Mouse (Mus musculus) heart, embryonic 14.5 days (tissue): ENCODE results near the gene Fxyd3. TPM values are rescaled to one million over a fixed set of nuclear protein-coding genes. Genes with fewer than 3 reads are reported as not detected.
A peak's percentile ranks its signal among the peaks of the same experiment; 100 is the strongest.

Experiments used
- ATAC-seq: fragments of 200-750 bp; cut with Nextera tagmentation; 2 replicates; pipeline ENCODE4 v1.8.0; 2017; ENCODE audit warnings: low read depth, moderate TSS enrichment; ENCODE audit not compliant: insufficient number of reproducible peaks, insufficient read depth, low FRiP score
- H3K27ac ChIP-seq, 2 experiments: fragments of 200-500 bp in 1 of 2; fragments of 300-500 bp in 1 of 2; sonication (generic) in 1 of 2; replicated peaks in 1 of 2; 2 replicates each; pipeline ENCODE4 v1.5.1; 2012 to 2014; ENCODE audit warnings: low read depth in 2 of 2, low read length in 2 of 2, control low read depth in 1 of 2, mild to moderate bottlenecking in 1 of 2, mixed read lengths in 1 of 2; ENCODE audit not compliant: control insufficient read depth in 1 of 2, insufficient read depth in 1 of 2
- H3K27me3 ChIP-seq: fragments of 300-500 bp; sonication (generic); 2 replicates; pipeline ENCODE4 v1.6.1; 2014; ENCODE audit warnings: mild to moderate bottlenecking, low read length, control low read depth; ENCODE audit not compliant: control insufficient read depth, insufficient read depth
- H3K36me3 ChIP-seq: fragments of 300-500 bp; sonication (generic); 2 replicates; pipeline ENCODE4 v1.6.1; 2014; ENCODE audit warnings: mild to moderate bottlenecking, control low read depth, low read length, mixed read lengths; ENCODE audit not compliant: control insufficient read depth, insufficient read depth
- H3K4me1 ChIP-seq, 2 experiments: fragments of 200-500 bp in 1 of 2; fragments of 300-500 bp in 1 of 2; sonication (generic) in 1 of 2; 2 replicates each; pipeline ENCODE4 v1.6.1; 2012 to 2014; ENCODE audit warnings: low read length in 2 of 2, control low read depth in 1 of 2, mixed read lengths in 1 of 2; ENCODE audit not compliant: control insufficient read depth in 2 of 2, insufficient read depth in 2 of 2
- H3K4me2 ChIP-seq: fragments of 300-500 bp; sonication (generic); 2 replicates; pipeline ENCODE4 v1.6.1; 2014; ENCODE audit warnings: mild to moderate bottlenecking, low read length
- H3K4me3 ChIP-seq, 2 experiments: fragments of 200-500 bp in 1 of 2; fragments of 300-500 bp in 1 of 2; sonication (generic) in 1 of 2; 2 replicates each; pipeline ENCODE4 v1.5.1; 2012 to 2014; ENCODE audit warnings: low read length in 2 of 2, mild to moderate bottlenecking in 2 of 2, control low read depth in 1 of 2, low read depth in 1 of 2, moderate library complexity in 1 of 2; ENCODE audit not compliant: control insufficient read depth in 1 of 2, insufficient read depth in 1 of 2
- H3K9ac ChIP-seq: fragments of 300-500 bp; sonication (generic); 2 replicates; pipeline ENCODE4 v1.6.1; 2014; ENCODE audit warnings: mild to moderate bottlenecking, low read length
- H3K9me3 ChIP-seq: fragments of 300-500 bp; sonication (generic); 2 replicates; pipeline ENCODE4 v1.6.1; 2016; ENCODE audit warnings: low read length, control low read depth; ENCODE audit not compliant: control insufficient read depth
- WGBS: fragments of 180-500 bp; shearing (Covaris S2); extraction: QIAGEN DNeasy Blood & Tissue Kit; methylation state at CpG from one replicate; pipeline ENCODE4 v1.1.7; 2014; 5-methylcytosine and 5-hydroxymethylcytosine counted together
- polyA plus RNA-seq: library from polyadenylated mRNA; unstranded; fragments of >200 nt; fragmentation: Nextera tagmentation; extraction: Ambion mirVana; gene quantifications from 2 replicates; pipeline ENCODE4 v1.2.1, GENCODE M21; 2014

The Fxyd3 gene
- polyA plus RNA-seq, 1 experiment from 2014 or later: 0.82 TPM

GRCm38 (mm10) chr7:31058211-31058610 lies 18.3 kb downstream of the Fxyd3 start:
- Histone ChIP-seq H3K36me3 (no peaks in the 10 kb centered on the region), H3K9me3 (no peaks in the 10 kb centered on the region), H3K4me2 (no peak overlapping the region), H3K27ac (no peak overlapping the region), H3K27me3 (no peaks in the 10 kb centered on the region), H3K4me1 (peaks cover 18 to 19% of the 10 kb centered on the region in 2 experiments; a peak in 3 of 4 replicates), H3K4me3 (no peak overlapping the region), H3K9ac (no peak overlapping the region)
- 77% methylated on average over 6 of the region's 6 CpGs for WGBS
- ATAC-seq: no peak

- Histone ChIP-seq H3K9me3 (no peaks in the 10 kb centered on the region), H3K4me1 (peaks cover 22 to 23% of the 10 kb centered on the region in 2 experiments; a peak in 3 of 4 replicates), H3K27me3 (no peaks in the 10 kb centered on the region), H3K9ac (no peak overlapping the region), H3K4me3 (no peak overlapping the region), H3K27ac (no peak overlapping the region), H3K36me3 (no peaks in the 10 kb centered on the region), H3K4me2 (no peak overlapping the region)
- ATAC-seq: no peak
- WGBS: 71% methylated on average over 5 of the region's 5 CpGs
Observed at GRCm38 (mm10) chr7:31057730-31058129, 18.8 kb downstream of the Fxyd3 start.

GRCm38 (mm10) chr7:31057071-31057470 lies 19.4 kb downstream of the Fxyd3 start, which contains the start of gene Fxyd1:
Fxyd1 (minus strand) TSS chr7:31057199.
- Histone ChIP-seq H3K4me1 (peaks cover 28 to 30% of the 10 kb centered on the region in 2 experiments), H3K4me2 (peak within 1 kb of the TSS; percentile 69), H3K36me3 (no peaks in the 10 kb centered on the region), H3K27ac (peak within 1 kb of the TSS; percentile 95 to 97), H3K27me3 (peaks cover 4% of the 10 kb centered on the region), H3K9ac (peak within 1 kb of the TSS; percentile 45; the same call in 1 of the 2 replicates), H3K9me3 (no peaks in the 10 kb centered on the region), H3K4me3 (no peak within 1 kb of the TSS)
- WGBS: 64% methylated on average over 2 of the region's 2 CpGs
- ATAC-seq: no peak

- WGBS: 69% methylated on average over 7 of the region's 7 CpGs
- Histone ChIP-seq H3K27ac (peak overlapping the region in 1 of 2 experiments; percentile 95; a peak in 1 of 4 replicates), H3K36me3 (no peaks in the 10 kb centered on the region), H3K4me3 (no peak overlapping the region), H3K9me3 (no peaks in the 10 kb centered on the region), H3K9ac (no peak overlapping the region), H3K4me1 (peaks cover 34 to 36% of the 10 kb centered on the region in 2 experiments), H3K27me3 (peaks cover 11% of the 10 kb centered on the region), H3K4me2 (no peak overlapping the region)
- no peak for ATAC-seq
Observed at GRCm38 (mm10) chr7:31056448-31056847, 20.1 kb downstream of the Fxyd3 start.

- H3K27ac ChIP-seq: peak overlapping the region; percentile 95 to 97
- peak overlapping the region in 1 of 2 experiments; percentile 60; a peak in 1 of 4 replicates for H3K4me3 ChIP-seq
- no peak for ATAC-seq
- 9% methylated on average over 3 of the region's 4 CpGs for WGBS
- no peaks in the 10 kb centered on the region for H3K36me3 ChIP-seq
- peaks cover 16% of the 10 kb centered on the region for H3K27me3 ChIP-seq
- H3K9ac ChIP-seq: peak overlapping the region; percentile 45; the same call in 1 of the 2 replicates
- peaks cover 36 to 41% of the 10 kb centered on the region in 2 experiments for H3K4me1 ChIP-seq
- H3K9me3 ChIP-seq: no peaks in the 10 kb centered on the region
- peak overlapping the region; percentile 69 for H3K4me2 ChIP-seq
Observed at GRCm38 (mm10) chr7:31055883-31056282, 20.6 kb downstream of the Fxyd3 start.

GRCm38 (mm10) chr7:31055354-31055824 lies 21.1 kb downstream of the Fxyd3 start:
- peak overlapping the region; percentile 81 for H3K9ac ChIP-seq
- WGBS: 6% methylated on average over 10 of the region's 10 CpGs
- peaks cover 21% of the 10 kb centered on the region for H3K27me3 ChIP-seq
- ATAC-seq: peak; percentile 88
- peaks cover 36 to 45% of the 10 kb centered on the region in 2 experiments for H3K4me1 ChIP-seq
- no peaks in the 10 kb centered on the region for H3K36me3 ChIP-seq
- peak overlapping the region; percentile 51 to 60 for H3K4me3 ChIP-seq
- peak overlapping the region; percentile 69 for H3K4me2 ChIP-seq
- no peaks in the 10 kb centered on the region for H3K9me3 ChIP-seq
- peak overlapping the region; percentile 95 to 97 for H3K27ac ChIP-seq

GRCm38 (mm10) chr7:31054661-31055320 lies 21.7 kb downstream of the Fxyd3 start:
- Histone ChIP-seq H3K4me1 (peaks cover 38 to 51% of the 10 kb centered on the region in 2 experiments), H3K27ac (peak overlapping the region; percentile 95 to 97), H3K9ac (peak overlapping the region; percentile 81), H3K4me2 (peak overlapping the region; percentile 69), H3K4me3 (peak overlapping the region; percentile 51 to 60), H3K36me3 (no peaks in the 10 kb centered on the region), H3K9me3 (no peaks in the 10 kb centered on the region), H3K27me3 (peaks cover 27% of the 10 kb centered on the region)
- WGBS: 16% methylated on average over 11 of the region's 11 CpGs
- peak; percentile 36 for ATAC-seq
